Mouse (Mus musculus) lung, postnatal 4 days (tissue): Measurements from ENCODE around the gene Cmtm7.

Source experiments
- DNase-seq, 2 experiments: peaks; one replicate each; pipeline ENCODE4 v3.0.0; 2021

Cmtm7 gene

GRCm38 (mm10) chr9:114710345-114710744 is 71.3 kb downstream of the Cmtm7 start:
- peak in 1 of 2 experiments; percentile 34 for DNase-seq

GRCm38 (mm10) chr9:114707805-114708204 is 73.9 kb downstream of the Cmtm7 start:
- DNase-seq, result no peak
